Mouse (Mus musculus) forebrain, embryonic 11.5 days (tissue): Measurements from ENCODE around the gene Defb48. TPM values are rescaled to one million over a fixed set of nuclear protein-coding genes. Genes with fewer than 3 reads are reported as not detected.

Experiments used
- ATAC-seq: fragments of 200-750 bp; cut with Nextera tagmentation; replicated peaks from 2 replicates; pipeline ENCODE4 v1.8.0; 2017; ENCODE audit warnings: moderate TSS enrichment; ENCODE audit not compliant: low FRiP score
- DNase-seq: peaks from one replicate; pipeline ENCODE4 v3.0.0-alpha.2; 2017; ENCODE audit warnings: low spot score
- H3K27ac ChIP-seq: fragments of 300-500 bp; sonication (generic); 2 replicates; pipeline ENCODE4 v1.5.1; 2014; ENCODE audit warnings: low read depth, low read length
- H3K27me3 ChIP-seq: fragments of 300-500 bp; sonication (generic); 2 replicates; pipeline ENCODE4 v1.6.1; 2014; ENCODE audit warnings: mild to moderate bottlenecking, low read length, mixed read lengths; ENCODE audit not compliant: control insufficient read depth, insufficient read depth
- H3K36me3 ChIP-seq: fragments of 300-500 bp; sonication (generic); 2 replicates; pipeline ENCODE4 v1.6.1; 2014; ENCODE audit warnings: mild to moderate bottlenecking, low read length, moderate library complexity, mixed read lengths; ENCODE audit not compliant: control insufficient read depth, insufficient read depth
- H3K4me1 ChIP-seq: fragments of 300-500 bp; sonication (generic); replicated peaks from 2 replicates; pipeline ENCODE4 v1.6.1; 2014; ENCODE audit warnings: low read length, mixed read lengths; ENCODE audit not compliant: control insufficient read depth, insufficient read depth
- H3K4me2 ChIP-seq: fragments of 300-500 bp; sonication (generic); 2 replicates; pipeline ENCODE4 v1.6.1; 2014; ENCODE audit warnings: low read depth, mild to moderate bottlenecking, low read length, moderate library complexity, mixed read lengths; ENCODE audit not compliant: severe bottlenecking
- H3K4me3 ChIP-seq: fragments of 300-500 bp; sonication (generic); 2 replicates; pipeline ENCODE4 v1.5.1; 2014; ENCODE audit warnings: low read depth, low read length
- H3K9ac ChIP-seq: fragments of 300-500 bp; sonication (generic); 2 replicates; pipeline ENCODE4 v1.6.1; 2014; ENCODE audit warnings: low read length
- H3K9me3 ChIP-seq: fragments of 300-500 bp; sonication (generic); 2 replicates; pipeline ENCODE4 v1.6.1; 2016; ENCODE audit warnings: low read length, mixed read lengths; ENCODE audit not compliant: control insufficient read depth
- WGBS: fragments of 180-500 bp; shearing (Covaris S2); extraction: QIAGEN DNeasy Blood & Tissue Kit; methylation state at CpG from one replicate; pipeline ENCODE4 v1.1.7; 2014; 5-methylcytosine and 5-hydroxymethylcytosine counted together
- polyA plus RNA-seq: library from polyadenylated mRNA; unstranded; fragments of >200 nt; fragmentation: Nextera tagmentation; extraction: Ambion mirVana; gene quantifications from 2 replicates; pipeline ENCODE4 v1.2.1, GENCODE M21; 2014

Gene Defb48
- not detected in 2 replicates for polyA plus RNA-seq

GRCm38 (mm10) chr14:62984410-62984809 is at the start of gene Defb48:
Gene Defb48 (minus strand): TSS chr14:62984510.
- Histone ChIP-seq H3K9ac (no peak within 1 kb of the TSS), H3K9me3 (no peaks in the 10 kb centered on the region), H3K4me3 (no peak within 1 kb of the TSS), H3K4me1 (no peaks in the 10 kb centered on the region), H3K27ac (no peak within 1 kb of the TSS), H3K27me3 (no peaks in the 10 kb centered on the region), H3K36me3 (no peaks in the 10 kb centered on the region), H3K4me2 (no peak within 1 kb of the TSS)
- DNase-seq, result no peak
- no peak for ATAC-seq
- WGBS, result 75% methylated on average over 1 of the region's 1 CpGs

- H3K9me3 ChIP-seq, result no peaks in the 10 kb centered on the region
- no peaks in the 10 kb centered on the region for H3K36me3 ChIP-seq
- ATAC-seq, result no peak
- H3K4me2 ChIP-seq, result no peak overlapping the region
- H3K9ac ChIP-seq, result no peak overlapping the region
- H3K27me3 ChIP-seq, result no peaks in the 10 kb centered on the region
- H3K4me1 ChIP-seq, result no peaks in the 10 kb centered on the region
- DNase-seq, result no peak
- H3K27ac ChIP-seq, result no peak overlapping the region
- 72% methylated on average over 6 of the region's 6 CpGs for WGBS
- no peak overlapping the region for H3K4me3 ChIP-seq
Measured at GRCm38 (mm10) chr14:63020524-63021156, 36.3 kb upstream of the Defb48 start.

- H3K36me3 ChIP-seq, result no peaks in the 10 kb centered on the region
- DNase-seq (no peak), ATAC-seq (no peak)
- H3K9me3 ChIP-seq, result no peaks in the 10 kb centered on the region; the same call in 1 of the 2 replicates
- no peak overlapping the region for H3K4me2 ChIP-seq
- no peaks in the 10 kb centered on the region for H3K27me3 ChIP-seq
- H3K27ac ChIP-seq, result no peak overlapping the region
- no peak overlapping the region for H3K4me3 ChIP-seq
- H3K9ac ChIP-seq, result no peak overlapping the region
- 91% methylated on average over 4 of the region's 4 CpGs for WGBS
- no peaks in the 10 kb centered on the region for H3K4me1 ChIP-seq
Measured at GRCm38 (mm10) chr14:63014667-63015066, 30.4 kb upstream of the Defb48 start.

- no peak overlapping the region for H3K4me3 ChIP-seq
Measured at GRCm38 (mm10) chr14:63013082-63013481, 28.8 kb upstream of the Defb48 start.

GRCm38 (mm10) chr14:63011471-63011870 is 27.2 kb upstream of the Defb48 start, which contains the start of gene Defb43:
Gene Defb43 (plus strand): TSS chr14:63011771.
- Histone ChIP-seq H3K9ac (no peak within 1 kb of the TSS), H3K4me1 (no peaks in the 10 kb centered on the region), H3K4me2 (no peak within 1 kb of the TSS), H3K27ac (no peak within 1 kb of the TSS), H3K27me3 (no peaks in the 10 kb centered on the region), H3K4me3 (no peak within 1 kb of the TSS), H3K36me3 (no peaks in the 10 kb centered on the region), H3K9me3 (no peaks in the 10 kb centered on the region; the same call in 1 of the 2 replicates)
- no peak for DNase-seq
- 94% methylated on average over 5 of the region's 5 CpGs for WGBS
- no peak for ATAC-seq

More at GRCm38 (mm10) chr14:63013082-63013481, 28.8 kb upstream of the Defb48 start:
- H3K36me3 ChIP-seq, result no peaks in the 10 kb centered on the region
- WGBS, result 87% methylated on average over 4 of the region's 4 CpGs
- H3K9ac ChIP-seq, result no peak overlapping the region
- H3K9me3 ChIP-seq, result no peaks in the 10 kb centered on the region; the same call in 1 of the 2 replicates
- H3K4me2 ChIP-seq, result no peak overlapping the region
- no peaks in the 10 kb centered on the region for H3K27me3 ChIP-seq
- ATAC-seq (no peak), DNase-seq (no peak)
- no peak overlapping the region for H3K27ac ChIP-seq
- no peaks in the 10 kb centered on the region for H3K4me1 ChIP-seq

- Histone ChIP-seq H3K4me1 (no peaks in the 10 kb centered on the region), H3K4me2 (no peak overlapping the region), H3K27me3 (no peaks in the 10 kb centered on the region), H3K27ac (no peak overlapping the region), H3K4me3 (no peak overlapping the region), H3K9ac (no peak overlapping the region), H3K36me3 (no peaks in the 10 kb centered on the region), H3K9me3 (no peaks in the 10 kb centered on the region)
- 84% methylated on average over 2 of the region's 2 CpGs for WGBS
- DNase-seq (no peak), ATAC-seq (no peak)
Measured at GRCm38 (mm10) chr14:63002588-63002987, 18.3 kb upstream of the Defb48 start.

GRCm38 (mm10) chr14:62998977-62999376 is 14.7 kb upstream of the Defb48 start:
- Histone ChIP-seq H3K9me3 (no peaks in the 10 kb centered on the region), H3K36me3 (no peaks in the 10 kb centered on the region), H3K4me3 (no peak overlapping the region), H3K4me2 (no peak overlapping the region), H3K9ac (no peak overlapping the region), H3K4me1 (no peaks in the 10 kb centered on the region), H3K27ac (no peak overlapping the region), H3K27me3 (no peaks in the 10 kb centered on the region)
- WGBS, result over 99% methylated on average over 4 of the region's 4 CpGs
- ATAC-seq (no peak), DNase-seq (no peak)

GRCm38 (mm10) chr14:62997777-62998176 is 13.5 kb upstream of the Defb48 start, which contains the start of gene Defb47:
Gene Defb47 (plus strand): TSS chr14:62998077.
- 90% methylated on average over 8 of the region's 8 CpGs for WGBS
- Histone ChIP-seq H3K36me3 (no peaks in the 10 kb centered on the region), H3K27ac (no peak within 1 kb of the TSS), H3K4me3 (no peak within 1 kb of the TSS), H3K4me1 (no peaks in the 10 kb centered on the region), H3K27me3 (no peaks in the 10 kb centered on the region), H3K9ac (no peak within 1 kb of the TSS), H3K4me2 (no peak within 1 kb of the TSS), H3K9me3 (no peaks in the 10 kb centered on the region)
- DNase-seq (no peak), ATAC-seq (no peak)
